Mouse (Mus musculus): ENCODE measurements around the gene Cmah.

Gene Cmah

DNA sequence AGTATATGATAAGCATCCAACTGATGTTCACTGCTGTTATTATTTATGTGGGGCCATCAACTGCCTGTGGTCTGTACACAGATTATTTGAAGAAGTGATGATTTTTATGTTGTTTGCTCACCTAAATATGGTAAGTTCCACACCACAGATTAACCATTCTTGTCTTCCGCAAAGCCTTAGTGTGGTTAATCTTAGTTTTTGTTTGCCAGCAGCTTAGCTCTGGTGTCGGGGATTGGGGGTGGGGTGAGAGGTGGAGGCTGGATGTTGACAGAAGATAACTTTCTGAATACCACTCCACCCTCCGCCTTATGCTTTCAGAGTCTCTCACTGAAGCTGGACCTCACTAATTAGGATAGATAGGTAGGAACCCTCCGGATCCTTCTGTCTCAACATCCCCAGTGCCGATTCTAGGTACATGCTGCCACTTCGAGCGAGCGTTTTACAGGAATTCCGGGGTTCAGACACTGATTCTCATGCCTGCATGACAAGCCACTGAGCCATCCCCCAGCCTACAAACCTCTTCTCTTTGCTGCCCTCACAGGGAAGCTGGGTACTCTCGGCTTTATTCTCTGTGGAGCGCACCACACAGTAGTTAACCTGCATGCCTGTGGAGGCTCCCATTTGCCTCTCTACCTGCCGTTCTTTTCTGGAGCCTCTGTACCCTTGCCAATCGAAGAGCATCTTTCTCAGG lies 92.5 kb downstream of the Cmah start:
- DNase-seq = no peak

DNA sequence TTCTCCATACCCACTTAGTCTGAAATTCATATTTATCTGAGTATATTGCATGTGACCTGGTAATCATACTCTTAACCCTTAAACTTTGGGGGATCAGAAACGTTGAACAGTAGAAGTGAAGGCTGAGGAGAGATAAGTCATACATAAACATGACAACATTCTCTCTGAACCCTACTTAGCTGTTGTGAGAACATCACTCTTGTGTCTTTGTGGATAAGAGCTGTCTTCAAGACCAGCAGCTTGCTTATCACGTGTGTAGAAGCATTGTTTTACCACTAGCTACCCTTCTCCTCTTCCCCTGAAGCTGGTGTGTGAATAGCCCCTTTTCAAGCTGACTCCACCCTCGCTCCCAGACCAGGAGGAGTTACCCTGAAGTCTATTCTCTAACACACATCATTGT lies 94.8 kb downstream of the Cmah start:
- DNase-seq = no peak

DNA sequence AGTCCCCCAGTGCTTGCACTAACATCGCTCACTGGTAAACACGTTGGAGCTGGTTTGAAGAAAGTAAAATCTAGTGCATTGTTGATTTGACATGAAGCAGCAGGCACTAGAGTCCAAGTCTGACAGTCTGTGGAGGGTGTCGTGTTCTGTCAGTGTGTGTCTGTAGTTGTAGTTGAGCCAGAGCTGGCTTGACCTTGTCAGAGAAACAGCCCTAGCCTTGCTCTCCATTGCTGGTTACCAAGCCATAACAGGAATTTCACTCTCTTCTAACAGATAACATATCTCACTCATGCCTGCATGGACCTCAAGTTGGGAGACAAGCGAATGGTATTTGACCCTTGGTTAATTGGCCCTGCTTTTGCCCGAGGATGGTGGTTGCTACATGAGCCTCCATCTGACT lies 103.0 kb downstream of the Cmah start:
- no peak for DNase-seq

DNA sequence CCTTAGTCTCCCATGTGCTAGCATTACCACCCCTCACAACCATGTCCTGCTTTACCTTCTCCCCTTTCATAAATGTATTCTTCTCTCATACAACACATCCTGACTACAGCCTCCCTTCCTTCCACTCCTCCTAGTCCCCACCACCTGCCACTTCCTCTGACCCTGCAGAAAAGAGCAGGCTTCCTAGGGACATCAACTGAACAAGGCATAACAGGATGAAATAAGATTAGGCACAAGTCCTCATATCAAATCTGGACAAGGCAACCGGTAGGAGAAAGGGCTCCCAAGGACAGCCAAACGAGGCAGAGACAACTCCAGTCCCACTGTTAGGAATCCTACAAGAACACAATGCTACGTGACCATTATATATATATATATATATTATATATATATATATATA lies 104.4 kb downstream of the Cmah start:
- DNase-seq = no peak

DNA sequence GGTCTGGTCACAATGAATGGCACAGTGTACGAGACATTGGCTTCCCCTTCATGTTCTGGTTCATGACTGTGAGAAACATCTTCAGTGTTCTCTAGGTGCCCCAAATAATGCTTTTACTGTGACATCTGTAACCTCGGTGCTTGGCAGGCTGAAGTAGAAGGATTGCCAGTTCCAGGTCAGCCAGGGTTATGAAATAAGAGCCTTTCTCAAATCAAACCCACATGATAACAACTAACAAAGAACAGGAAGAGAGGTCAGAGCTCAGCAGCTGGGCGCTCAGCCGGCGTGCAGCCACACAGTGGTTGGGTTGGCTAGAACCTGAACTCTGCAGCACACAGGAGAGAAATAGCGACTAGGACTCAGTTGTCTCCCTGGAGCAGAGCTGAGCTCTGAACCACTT lies 115.1 kb downstream of the Cmah start:
- DNase-seq = no peak

DNA sequence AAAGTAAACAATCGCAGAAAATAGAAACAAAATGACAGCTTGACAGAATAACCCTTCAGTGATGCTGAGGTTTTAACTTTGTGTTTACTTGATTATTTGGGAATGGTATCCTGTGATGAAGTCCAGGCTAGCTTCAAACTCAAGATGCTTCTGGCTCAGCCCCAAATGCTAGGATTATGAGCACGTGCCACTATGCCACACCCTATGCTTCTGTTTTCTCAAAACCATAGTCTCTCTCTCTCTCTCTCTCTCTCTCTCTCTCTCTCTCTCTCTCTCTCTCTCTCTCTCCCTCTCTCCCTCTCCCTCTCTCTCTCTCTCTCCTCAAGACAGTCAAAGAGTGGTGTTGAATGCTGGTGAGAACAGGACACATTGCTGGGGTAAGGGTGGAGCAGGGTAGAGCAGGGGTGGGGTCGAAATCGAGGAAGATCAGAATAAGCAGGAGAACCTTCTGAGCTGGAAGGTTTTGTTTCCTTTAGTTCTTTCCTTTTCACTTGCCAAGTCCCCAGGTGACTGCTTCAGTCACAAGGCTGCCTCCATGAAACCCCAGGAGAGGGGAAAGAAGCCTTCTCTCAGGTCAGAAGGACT lies 116.7 kb downstream of the Cmah start:
- no peak for DNase-seq

DNA sequence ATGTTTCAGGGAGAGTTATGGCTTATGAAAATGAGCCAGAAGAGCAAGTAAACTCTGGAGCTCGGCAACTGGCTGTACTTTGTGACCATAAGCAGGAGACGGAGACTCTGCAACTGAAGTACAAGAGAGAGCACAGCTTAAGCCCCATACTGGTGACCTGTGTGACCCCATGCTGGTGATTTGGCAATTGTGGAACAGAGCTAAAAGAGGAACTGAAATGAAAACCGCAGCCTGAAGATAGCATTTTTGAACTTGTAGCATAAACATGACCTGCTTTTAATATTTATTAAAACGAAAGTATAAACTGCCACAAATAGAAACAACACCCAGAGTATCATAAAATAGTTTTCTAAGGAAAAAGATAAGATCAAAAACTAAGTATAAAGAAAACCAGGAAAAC lies 117.5 kb downstream of the Cmah start:
- DNase-seq = no peak

DNA sequence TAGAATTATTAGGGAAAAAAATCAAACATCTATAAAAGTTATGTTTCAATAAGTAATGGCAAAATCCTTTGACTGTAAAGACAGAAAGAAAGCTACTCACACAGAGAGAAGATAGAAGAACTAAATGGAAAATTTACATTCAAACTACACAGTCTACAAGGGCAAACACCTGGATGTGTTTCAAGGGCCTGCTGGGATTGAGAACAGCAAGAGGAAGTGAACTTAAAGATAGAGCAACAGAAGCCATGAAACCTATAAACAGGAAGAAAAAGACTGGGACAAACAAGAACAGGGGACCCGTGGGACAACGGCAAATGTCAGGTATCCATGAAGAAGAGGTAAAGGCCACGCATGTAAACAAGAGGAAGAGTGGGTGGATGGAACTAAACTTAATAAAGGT lies 118.0 kb downstream of the Cmah start:
- no peak for DNase-seq

DNA sequence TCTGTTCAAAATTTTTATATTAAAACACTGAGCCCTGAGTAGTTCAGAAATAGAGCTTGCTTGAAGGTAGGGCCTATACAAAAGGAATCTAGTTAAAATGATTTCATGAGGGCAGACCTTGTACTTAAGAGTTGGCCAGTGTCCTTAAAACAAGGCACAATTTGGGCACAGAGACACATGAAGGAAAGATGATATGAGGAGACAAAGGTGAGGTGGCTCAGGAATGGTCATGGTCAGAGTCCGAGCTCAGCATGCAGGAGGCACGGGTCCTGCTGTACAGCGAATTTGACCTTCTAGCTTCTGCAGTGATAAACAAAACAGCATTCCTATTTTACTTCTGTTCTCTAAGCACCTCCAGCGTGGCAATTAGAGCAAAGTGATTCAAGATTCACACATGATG lies 118.9 kb downstream of the Cmah start:
- DNase-seq = no peak

DNA sequence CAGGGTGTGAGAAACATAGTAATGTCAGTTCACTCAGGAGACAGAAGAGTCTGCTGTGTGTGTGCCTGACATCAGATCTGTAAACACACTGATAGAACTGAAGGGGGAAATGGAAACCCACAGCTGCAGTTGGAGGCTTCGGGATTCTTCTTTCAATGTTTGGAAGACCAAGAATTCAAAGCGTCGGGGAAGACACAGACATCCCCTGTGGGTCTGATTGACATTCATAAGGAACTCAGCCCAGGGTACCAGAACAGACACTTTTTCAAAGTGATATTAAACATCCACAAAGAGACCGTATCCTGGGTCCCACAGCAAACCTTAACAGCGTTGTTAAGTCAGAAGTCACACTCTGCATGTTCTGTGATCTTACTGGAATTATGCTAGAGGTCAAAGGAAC lies 119.8 kb downstream of the Cmah start:
- no peak for DNase-seq

DNA sequence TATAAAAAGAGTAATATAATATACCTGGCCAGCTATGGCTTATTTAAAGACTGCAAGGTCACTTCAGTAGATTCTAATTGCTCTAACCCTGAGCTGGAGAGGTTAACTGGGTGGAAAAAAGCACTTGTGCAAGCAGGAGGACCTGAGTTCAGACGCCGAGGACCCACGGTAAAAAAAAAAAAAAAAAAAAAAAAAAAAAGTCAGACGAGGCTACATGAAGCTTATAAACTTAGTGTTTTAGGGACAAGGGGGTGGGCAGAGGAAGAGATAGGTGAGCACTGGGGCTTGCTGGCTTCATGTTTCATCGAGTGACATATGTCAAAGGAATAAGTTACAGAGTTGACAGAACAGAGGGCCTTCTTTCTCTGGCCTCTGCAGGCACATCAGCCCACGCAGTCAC lies 121.4 kb downstream of the Cmah start:
- DNase-seq = no peak

DNA sequence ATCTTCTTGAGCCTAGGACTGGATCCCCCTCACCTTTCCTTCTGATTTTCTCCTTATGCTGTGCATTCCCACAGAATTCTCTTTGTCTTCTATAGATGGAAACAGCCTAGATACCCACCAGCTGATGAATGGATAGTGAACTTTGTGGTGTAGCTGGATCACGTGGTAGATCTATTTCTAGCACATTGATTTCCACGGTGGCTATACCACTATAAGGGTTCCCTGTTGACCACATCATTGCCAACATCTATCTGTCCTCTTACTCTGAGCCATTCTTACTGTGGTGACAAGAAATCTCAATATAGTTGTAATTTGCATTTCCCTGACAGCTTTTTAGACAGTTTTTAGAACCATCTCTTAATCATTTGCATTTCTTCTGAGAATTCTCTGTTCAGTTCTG lies 124.3 kb downstream of the Cmah start:
- DNase-seq = no peak

DNA sequence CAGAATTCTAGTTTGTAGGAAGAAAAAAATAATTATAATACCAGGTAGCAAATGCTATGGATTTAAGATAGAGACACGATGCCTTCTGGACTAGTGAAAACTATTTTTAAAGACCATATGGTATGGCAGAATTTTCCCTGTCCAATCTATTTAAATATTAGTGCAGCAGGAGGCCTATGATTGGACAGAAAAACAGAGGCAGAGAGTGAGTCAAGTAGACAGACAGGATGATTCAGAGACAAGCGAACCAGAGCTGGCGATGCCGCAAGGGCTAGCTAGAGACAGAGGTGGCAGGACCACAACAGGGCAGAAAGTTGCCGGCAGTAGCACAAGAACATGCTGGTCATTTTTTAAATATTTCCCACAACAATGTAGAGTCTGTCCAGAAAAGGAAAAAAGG lies 126.5 kb downstream of the Cmah start:
- no peak for DNase-seq

DNA sequence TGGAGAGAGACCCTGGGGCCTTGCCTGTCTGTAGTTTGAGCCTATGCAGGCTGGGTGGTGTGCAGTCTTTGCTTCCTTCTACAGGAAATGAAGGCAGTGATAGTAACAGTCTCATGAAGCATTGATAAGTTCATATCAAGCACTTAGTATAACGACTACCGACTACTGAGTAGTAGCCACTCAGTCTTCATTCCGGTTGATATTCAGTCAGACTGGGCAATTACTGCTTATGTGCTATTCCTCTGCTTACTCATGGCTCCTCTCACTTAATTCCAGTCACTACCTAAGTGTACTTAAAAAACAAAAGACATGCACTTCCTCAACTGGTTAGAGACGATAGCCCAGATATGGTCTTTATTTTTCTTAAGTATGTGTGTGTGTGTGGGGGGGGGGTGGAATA lies 129.2 kb downstream of the Cmah start:
- DNase-seq = no peak

DNA sequence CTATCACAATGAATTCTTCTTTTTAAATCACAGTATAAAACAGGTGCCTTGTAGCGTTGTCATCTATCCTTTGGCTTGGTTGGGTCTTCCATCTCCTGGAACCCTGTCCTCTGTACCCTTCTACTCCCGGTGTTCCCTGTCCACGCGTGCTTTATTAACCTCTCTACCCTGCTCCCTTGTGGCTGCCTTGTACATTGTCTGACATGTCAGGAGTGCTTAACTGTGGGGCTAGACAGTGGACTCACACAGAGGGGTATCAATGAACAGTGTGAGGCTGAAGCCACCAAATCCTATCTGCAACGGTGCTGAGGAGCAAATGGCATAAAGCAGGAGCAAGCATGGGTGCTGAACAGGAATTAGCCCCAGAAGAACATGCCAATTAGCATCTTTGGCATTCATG lies 133.3 kb downstream of the Cmah start:
- no peak for DNase-seq

DNA sequence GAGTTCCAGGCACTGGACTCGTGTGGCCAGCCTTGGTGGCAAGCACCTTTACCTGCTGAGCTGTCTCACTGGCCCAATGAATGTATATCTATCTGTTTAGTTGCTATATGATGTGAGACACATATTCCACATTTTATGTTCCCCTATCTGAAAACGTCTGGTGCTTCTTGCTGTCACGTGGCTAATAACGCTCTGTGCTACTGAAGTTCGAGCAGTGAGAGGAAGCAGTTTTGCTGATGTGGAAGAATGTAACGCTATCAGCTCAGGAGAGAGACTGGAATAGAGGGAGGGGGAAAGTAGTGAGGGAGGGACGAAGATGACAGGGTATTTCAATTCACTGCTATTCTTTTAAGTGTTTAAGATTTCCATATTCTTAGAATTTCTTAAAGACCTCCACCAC lies 136.6 kb downstream of the Cmah start:
- DNase-seq = no peak

DNA sequence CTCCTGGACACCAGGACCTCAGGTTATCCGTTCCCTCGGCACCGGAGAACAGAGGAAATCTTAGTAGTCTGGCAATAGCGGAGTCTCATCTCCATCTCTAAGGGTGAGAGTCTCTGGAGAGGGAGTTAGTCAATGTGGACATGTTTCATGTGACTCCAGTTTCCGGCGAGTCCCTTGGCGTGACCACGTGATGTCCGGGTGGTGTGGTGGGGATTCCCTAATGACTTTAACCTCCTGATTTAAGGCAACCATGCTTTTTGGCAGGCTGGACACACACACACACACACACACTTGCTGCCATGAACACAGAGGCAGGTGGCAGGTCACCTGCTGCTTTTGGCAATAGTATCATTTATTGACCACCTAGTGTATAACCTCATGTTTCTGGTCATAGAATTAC lies 138.8 kb downstream of the Cmah start:
- DNase-seq = no peak

DNA sequence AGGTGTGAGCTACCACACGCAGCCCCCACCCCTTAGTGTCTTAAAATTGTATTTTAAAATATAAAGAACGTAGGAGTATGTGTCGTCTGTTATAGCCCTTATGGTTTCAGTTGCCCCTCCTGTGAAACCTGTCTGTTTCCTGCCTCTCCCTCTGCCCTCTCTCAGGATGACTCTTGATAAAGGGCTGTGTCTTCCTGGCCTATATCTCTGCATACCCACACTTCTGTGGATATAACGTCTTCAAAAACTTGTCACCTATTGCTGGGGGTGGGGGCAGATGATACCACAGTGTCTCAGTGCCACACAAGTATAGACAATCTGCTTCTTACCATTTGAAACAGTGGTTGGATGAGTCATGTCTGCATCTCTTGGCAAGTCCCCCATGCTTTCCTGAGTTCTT lies 140.6 kb downstream of the Cmah start:
- no peak for DNase-seq

DNA sequence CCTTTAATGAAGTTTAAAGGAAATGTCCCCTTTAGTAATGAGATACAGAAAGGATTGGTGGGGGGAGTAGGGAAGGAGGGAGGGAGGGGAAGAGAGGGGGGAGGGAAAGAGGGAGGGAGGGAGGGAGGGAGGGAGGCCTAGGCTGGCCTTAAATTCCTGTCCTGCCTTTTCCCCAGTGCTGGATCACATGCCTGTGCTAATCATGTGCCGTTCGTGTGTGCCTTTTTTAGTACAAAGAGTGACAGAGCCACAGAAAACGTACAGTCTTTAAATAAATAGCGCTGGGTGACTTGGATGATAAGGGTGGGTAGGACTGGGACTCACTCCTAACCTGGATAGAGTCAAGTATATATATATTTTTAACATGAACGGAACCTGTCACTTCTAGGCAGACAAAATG lies 150.4 kb downstream of the Cmah start:
- DNase-seq = no peak

DNA sequence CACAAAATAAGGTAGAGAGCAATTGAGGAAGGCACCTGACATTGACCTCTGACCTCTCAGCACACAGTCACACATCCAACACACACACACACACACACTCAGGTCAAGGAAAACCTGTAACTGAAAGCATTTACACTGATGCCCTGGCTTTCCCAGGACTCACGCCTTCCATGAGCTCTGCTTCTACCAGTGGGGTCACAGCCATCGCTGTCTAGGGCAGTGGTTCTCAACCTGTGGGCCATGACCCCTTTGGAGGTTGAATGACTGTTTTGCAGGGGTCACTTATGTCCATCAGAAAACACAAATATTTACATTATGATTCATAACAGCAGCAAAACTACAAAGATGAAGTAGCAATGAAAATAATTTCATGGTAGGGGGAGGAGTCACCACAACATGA lies 152.3 kb downstream of the Cmah start:
- DNase-seq = no peak

DNA sequence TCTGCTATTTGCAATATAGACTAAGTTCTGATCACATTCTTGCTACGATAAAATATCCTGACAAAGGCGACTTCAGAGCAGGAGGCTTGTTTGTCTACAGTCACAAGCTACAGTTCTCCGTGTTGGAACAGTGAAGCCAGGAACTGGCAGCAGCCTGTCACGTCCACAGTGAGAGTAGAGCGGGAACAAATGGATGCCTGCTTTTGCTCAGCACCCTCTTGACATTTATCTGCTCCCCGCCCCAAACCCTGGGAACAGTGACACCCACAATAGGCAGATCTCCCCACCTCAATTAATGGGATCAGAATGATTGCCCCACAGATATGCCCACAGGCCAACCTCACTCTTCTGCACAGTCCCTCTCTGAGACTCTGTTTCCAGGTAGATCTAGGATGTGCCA lies 153.6 kb downstream of the Cmah start:
- DNase-seq = no peak

DNA sequence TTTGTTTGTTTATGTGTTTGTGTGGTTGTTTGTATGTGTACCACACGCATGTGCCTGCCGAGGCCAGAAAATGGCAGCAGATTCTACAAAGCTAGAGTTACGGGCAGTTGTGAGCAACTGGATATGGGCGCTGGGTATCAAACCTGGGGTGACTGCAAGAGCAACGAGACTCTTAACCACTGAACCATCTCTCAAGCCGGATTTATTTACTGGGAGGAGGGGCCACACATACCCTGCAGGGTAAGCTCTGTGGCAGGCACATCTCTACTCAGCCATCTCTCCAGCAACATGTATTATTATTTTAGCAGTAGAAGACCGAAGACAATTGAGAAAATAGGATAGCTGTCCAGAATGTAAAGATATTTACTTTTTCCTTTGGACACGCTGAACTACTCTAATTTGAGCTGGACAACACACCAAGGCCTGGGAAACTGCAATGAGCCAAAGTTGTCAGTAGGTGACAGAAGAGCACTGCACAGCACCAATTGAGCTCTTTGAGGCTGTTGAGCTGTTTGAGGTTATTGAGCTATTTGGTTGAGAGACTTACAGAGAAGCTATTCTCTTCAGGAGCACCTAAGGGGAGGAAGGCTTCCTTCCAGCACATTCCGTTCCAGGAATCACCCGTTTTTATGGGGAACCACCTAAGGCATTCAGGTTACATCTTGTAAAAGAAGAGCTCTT lies 154.6 kb downstream of the Cmah start:
- DNase-seq = no peak

DNA sequence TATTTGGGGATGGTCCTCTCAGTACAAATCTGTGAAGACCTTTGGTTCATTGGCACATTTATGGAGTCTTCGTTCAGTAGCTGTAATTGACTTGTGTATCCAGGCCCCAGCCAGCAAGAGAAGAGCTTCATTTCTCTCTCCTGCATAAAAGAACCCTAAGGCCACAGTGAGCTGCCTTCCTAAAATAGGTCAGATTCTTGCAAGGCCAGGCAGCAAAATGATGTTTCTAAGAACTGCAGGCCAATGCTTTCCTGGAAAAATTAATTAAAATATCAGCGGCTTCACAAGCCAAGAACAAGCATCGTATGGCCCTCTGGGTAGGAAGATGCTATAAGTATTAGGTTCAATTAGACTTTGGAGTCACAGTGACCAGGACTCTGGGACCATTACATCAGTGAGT lies 156.5 kb downstream of the Cmah start:
- DNase-seq = no peak

DNA sequence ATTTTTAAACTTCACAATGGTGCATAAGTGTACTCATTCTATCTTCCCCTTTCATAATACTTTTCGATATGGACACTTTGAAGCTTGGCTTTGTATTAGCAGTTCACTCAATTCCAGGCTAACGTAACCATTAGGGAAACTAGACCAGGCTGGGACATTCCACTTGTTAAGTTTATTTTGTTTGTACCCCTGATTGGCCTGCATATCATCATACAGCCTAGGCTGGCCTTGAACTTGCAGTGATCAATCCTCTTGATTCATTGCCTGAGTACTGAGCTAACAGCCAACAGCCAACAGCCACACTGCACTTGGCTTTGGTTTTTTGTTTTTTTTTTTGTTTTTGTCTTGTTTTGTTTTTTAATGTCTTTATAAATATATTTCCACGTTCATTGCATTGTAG lies 157.6 kb downstream of the Cmah start:
- DNase-seq = no peak

DNA sequence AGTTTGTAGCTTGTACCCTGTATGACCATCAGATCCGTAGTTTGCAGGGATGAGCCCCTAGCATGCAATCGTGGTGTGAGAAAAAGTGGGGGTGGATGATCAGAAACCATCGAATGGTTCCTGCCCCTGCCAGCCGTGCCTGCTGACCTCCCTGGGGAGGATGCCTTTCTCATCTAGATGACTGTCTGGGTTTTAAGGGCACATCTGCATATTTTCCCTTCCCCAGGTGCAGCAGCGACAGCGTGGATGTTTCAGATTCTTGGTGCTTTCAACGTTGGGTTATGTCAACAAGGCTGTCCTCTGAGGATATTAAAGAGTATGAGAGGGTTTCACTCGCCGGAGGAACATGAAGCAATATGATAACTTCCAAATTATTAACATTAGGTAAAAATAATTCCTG lies 158.8 kb downstream of the Cmah start:
- no peak for DNase-seq
